Mouse (Mus musculus) limb, embryonic 14.5 days (tissue): Measurements from ENCODE around the gene Cdx4. TPM values are rescaled to one million over a fixed set of nuclear protein-coding genes. Genes with fewer than 3 reads are reported as not detected.

ENCODE experiments used
- ATAC-seq: fragments of 200-750 bp; cut with Nextera tagmentation; 2 replicates; pipeline ENCODE4 v1.8.0; 2017; ENCODE audit warnings: low read depth, moderate number of reproducible peaks, moderate TSS enrichment; ENCODE audit not compliant: low FRiP score
- DNase-seq: peaks from one replicate; pipeline ENCODE4 v3.0.0-alpha.2; 2015; ENCODE audit warnings: low spot score
- H3K27ac ChIP-seq: fragments of 300-500 bp; sonication (generic); replicated peaks from 2 replicates; pipeline ENCODE4 v1.5.1; 2014; ENCODE audit warnings: low read depth, mild to moderate bottlenecking, low read length, moderate library complexity, mixed read lengths
- H3K27me3 ChIP-seq: fragments of 300-500 bp; sonication (generic); 2 replicates; pipeline ENCODE4 v1.6.1; 2014; ENCODE audit warnings: low read length, mixed read lengths; ENCODE audit not compliant: control insufficient read depth, insufficient read depth
- H3K36me3 ChIP-seq: fragments of 300-500 bp; sonication (generic); 2 replicates; pipeline ENCODE4 v1.6.1; 2014; ENCODE audit warnings: mild to moderate bottlenecking, low read length, moderate library complexity, mixed read lengths; ENCODE audit not compliant: control insufficient read depth, insufficient read depth
- H3K4me1 ChIP-seq: fragments of 300-500 bp; sonication (generic); 2 replicates; pipeline ENCODE4 v1.6.1; 2014; ENCODE audit warnings: antibody characterized with exemption, low read length, mixed read lengths; ENCODE audit not compliant: control insufficient read depth, insufficient read depth
- H3K4me2 ChIP-seq: fragments of 300-500 bp; sonication (generic); replicated peaks from 2 replicates; pipeline ENCODE4 v1.6.1; 2014; ENCODE audit warnings: low read depth, mild to moderate bottlenecking, low read length, moderate library complexity; ENCODE audit not compliant: severe bottlenecking
- H3K4me3 ChIP-seq: fragments of 300-500 bp; sonication (generic); replicated peaks from 2 replicates; pipeline ENCODE4 v1.5.1; 2014; ENCODE audit warnings: low read length
- H3K9ac ChIP-seq: fragments of 300-500 bp; sonication (generic); 2 replicates; pipeline ENCODE4 v1.6.1; 2014; ENCODE audit warnings: mild to moderate bottlenecking, low read depth, low read length, moderate library complexity; ENCODE audit not compliant: severe bottlenecking
- H3K9me3 ChIP-seq: fragments of 300-500 bp; sonication (generic); 2 replicates; pipeline ENCODE4 v1.6.1; 2016; ENCODE audit warnings: low read length; ENCODE audit not compliant: control insufficient read depth
- POLR2A ChIP-seq: fragments of 200-500 bp; IDR thresholded peaks from 2 replicates; pipeline ENCODE4 v1.8.0; 2012; ENCODE audit warnings: inconsistent platforms, mild to moderate bottlenecking, moderate library complexity, borderline replicate concordance; ENCODE audit not compliant: insufficient read depth, insufficient read length; ENCODE audit errors: extremely low read depth
- WGBS: fragments of 180-500 bp; shearing (Covaris S2); extraction: QIAGEN DNeasy Blood & Tissue Kit; methylation state at CpG from one replicate; pipeline ENCODE4 v1.1.7; 2014; 5-methylcytosine and 5-hydroxymethylcytosine counted together
- polyA plus RNA-seq, 2 experiments: library from polyadenylated mRNA; depleted of rRNA in 1 of 2; stranded (reverse) in 1 of 2; unstranded in 1 of 2; fragments of >200 nt; fragmentation: Nextera tagmentation in 1 of 2; extraction: Ambion mirVana in 1 of 2; gene quantifications; 2 replicates each; pipeline versions ENCODE4 v1.2.1 to v1.2.3; 2012 to 2014

Gene Cdx4
- polyA plus RNA-seq (2012; rRNA removed) (not detected in 2 replicates), polyA plus RNA-seq (2014; fragmentation: Nextera tagmentation; extraction: Ambion mirVana) (0.10 TPM in 1 of 2 replicates, not detected in the other)

- H3K4me3 ChIP-seq: no peak within 1 kb of the TSS; the same call in 1 of the 2 replicates
- H3K4me1 ChIP-seq: no peaks in the 10 kb centered on the region
- H3K27ac ChIP-seq: no peak within 1 kb of the TSS
- ATAC-seq (no peak), DNase-seq (no peak)
- no peaks in the 10 kb centered on the region for H3K9me3 ChIP-seq
- H3K4me2 ChIP-seq: no peak within 1 kb of the TSS
- no peak for TF ChIP-seq POLR2A
- H3K9ac ChIP-seq: no peak within 1 kb of the TSS
- H3K36me3 ChIP-seq: no peaks in the 10 kb centered on the region
- H3K27me3 ChIP-seq: peaks cover 35% of the 10 kb centered on the region
- 21% methylated on average over 13 of the region's 13 CpGs for WGBS
These were observed at the start of gene Cdx4 for GRCm38 (mm10) chrX:103321146-103321545. Cdx4 (plus strand) TSS chrX:103321398.

DNA sequence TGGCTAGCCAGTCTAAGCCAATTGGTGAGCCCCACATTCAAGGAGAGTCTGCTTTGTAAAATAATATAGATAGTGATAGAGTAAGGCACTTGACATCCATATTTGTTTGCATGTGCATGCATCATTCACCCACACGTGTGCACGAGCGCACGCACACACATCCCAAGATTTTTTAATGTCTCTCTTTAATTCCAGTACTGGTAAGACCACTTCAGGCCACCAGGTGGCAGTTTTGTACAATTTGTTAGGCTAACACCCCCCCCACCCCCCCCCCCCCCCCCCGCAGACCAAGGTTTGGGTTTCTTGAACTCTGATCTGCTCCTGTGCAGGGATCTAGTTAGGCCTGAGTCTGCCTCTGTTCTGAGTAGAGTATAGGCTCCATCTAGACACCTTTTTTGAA lies 46.9 kb upstream of the Cdx4 start:
- no peak for DNase-seq
- no peaks in the 10 kb centered on the region for H3K36me3 ChIP-seq
- no peak for TF ChIP-seq POLR2A
- no peak for ATAC-seq
- H3K4me1 ChIP-seq: no peaks in the 10 kb centered on the region
- H3K27ac ChIP-seq: no peak overlapping the region
- WGBS: 91% methylated on average over 4 of the region's 5 CpGs
- no peak overlapping the region for H3K9ac ChIP-seq
- H3K4me2 ChIP-seq: no peak overlapping the region
- H3K27me3 ChIP-seq: no peaks in the 10 kb centered on the region
- no peak overlapping the region for H3K4me3 ChIP-seq
- H3K9me3 ChIP-seq: no peaks in the 10 kb centered on the region

- WGBS: 51% methylated on average over 4 of the region's 4 CpGs
These were observed 34.1 kb upstream of the Cdx4 start for GRCm38 (mm10) chrX:103286899-103287722.

GRCm38 (mm10) chrX:103287846-103288377 lies 33.3 kb upstream of the Cdx4 start:
- ATAC-seq (no peak), DNase-seq (no peak)
- 26% methylated on average over 10 of the region's 10 CpGs for WGBS
- Histone ChIP-seq H3K27ac (no peak overlapping the region), H3K4me2 (peak overlapping the region; percentile 44; the same call in 1 of the 2 replicates), H3K36me3 (no peaks in the 10 kb centered on the region), H3K4me1 (no peaks in the 10 kb centered on the region), H3K4me3 (no peak overlapping the region), H3K27me3 (no peaks in the 10 kb centered on the region; the same call in 1 of the 2 replicates), H3K9ac (no peak overlapping the region), H3K9me3 (no peaks in the 10 kb centered on the region)
- no peak for TF ChIP-seq POLR2A

More at GRCm38 (mm10) chrX:103286899-103287722, 34.1 kb upstream of the Cdx4 start:
- no peaks in the 10 kb centered on the region for H3K4me1 ChIP-seq
- TF ChIP-seq POLR2A: no peak
- no peaks in the 10 kb centered on the region for H3K9me3 ChIP-seq
- H3K4me3 ChIP-seq: no peak overlapping the region
- DNase-seq (no peak), ATAC-seq (no peak)
- no peaks in the 10 kb centered on the region for H3K36me3 ChIP-seq
- no peak overlapping the region for H3K27ac ChIP-seq
- no peaks in the 10 kb centered on the region; the same call in 1 of the 2 replicates for H3K27me3 ChIP-seq
- no peak overlapping the region for H3K4me2 ChIP-seq
- no peak overlapping the region for H3K9ac ChIP-seq

DNA sequence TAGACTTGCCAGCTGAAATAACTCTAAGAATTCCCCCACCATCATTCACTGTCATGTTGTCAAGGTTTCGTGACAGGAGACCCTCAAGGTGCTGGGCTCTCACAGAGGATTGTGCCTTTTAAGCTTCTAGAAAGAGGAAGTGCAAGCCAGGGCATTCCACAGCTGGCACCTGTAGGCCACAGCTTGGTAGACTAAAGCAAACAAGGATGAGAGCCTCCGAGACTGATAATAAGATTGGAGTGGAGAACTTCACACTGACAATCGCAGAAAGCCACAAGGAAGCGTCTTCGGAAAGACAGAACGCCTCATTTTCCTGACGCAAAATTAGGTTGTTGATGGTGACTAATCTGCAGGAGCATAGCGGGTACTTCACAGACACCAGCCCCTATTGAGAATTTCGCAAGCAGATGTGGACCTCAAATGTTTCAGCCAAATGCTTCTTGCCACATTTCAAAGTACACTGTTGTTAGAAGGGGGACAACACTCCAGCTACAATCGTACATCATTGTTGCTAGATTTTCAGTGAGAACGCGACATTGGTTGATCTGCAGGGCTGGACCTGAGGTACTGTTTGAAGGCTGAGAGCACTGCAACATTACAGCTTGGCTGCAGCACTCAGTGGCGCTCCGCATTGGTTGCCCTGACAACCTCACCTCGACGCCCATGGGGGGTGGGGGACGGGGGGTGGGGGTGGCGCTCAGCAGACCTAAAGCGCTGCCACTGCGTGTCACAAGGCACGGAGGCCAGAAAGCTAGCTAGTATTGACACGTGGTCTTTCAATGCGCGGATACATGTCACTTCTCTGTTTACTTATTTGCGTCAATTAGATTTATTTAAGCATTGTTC lies 32.5 kb upstream of the Cdx4 start:
- Histone ChIP-seq H3K4me3 (peak overlapping the region; percentile 10; the same call in 1 of the 2 replicates), H3K9ac (no peak overlapping the region), H3K9me3 (no peaks in the 10 kb centered on the region), H3K27me3 (no peaks in the 10 kb centered on the region; the same call in 1 of the 2 replicates), H3K36me3 (no peaks in the 10 kb centered on the region), H3K4me2 (peak overlapping the region; percentile 44), H3K27ac (no peak overlapping the region), H3K4me1 (no peaks in the 10 kb centered on the region)
- 21% methylated on average over 25 of the region's 25 CpGs for WGBS
- ATAC-seq: peak; percentile 50; the same call in 1 of the 2 replicates
- no peak for DNase-seq
- no peak for TF ChIP-seq POLR2A
